Mouse (Mus musculus) kidney, embryonic 16.5 days (tissue): ENCODE measurements around the gene Ifna6. TPM values are rescaled to one million over a fixed set of nuclear protein-coding genes. Genes with fewer than 3 reads are reported as not detected.
"Not testable (repeated sequence)": the region's sequence is repeated elsewhere in the genome, so short reads cannot be mapped to it uniquely, and the experiment has no call there.

Experiments used
- ATAC-seq: fragments of 200-750 bp; cut with Nextera tagmentation; 2 replicates; pipeline ENCODE4 v1.8.0; 2017; ENCODE audit warnings: moderate TSS enrichment; ENCODE audit not compliant: low FRiP score, low TSS enrichment
- H3K27ac ChIP-seq: fragments of 300-500 bp; sonication (generic); 2 replicates; pipeline ENCODE4 v1.5.1; 2014; ENCODE audit warnings: low read length
- H3K27me3 ChIP-seq: fragments of 300-500 bp; sonication (generic); 2 replicates; pipeline ENCODE4 v1.6.1; 2014; ENCODE audit warnings: low read length, control low read depth, mixed read lengths; ENCODE audit not compliant: insufficient read depth
- H3K36me3 ChIP-seq: fragments of 300-500 bp; sonication (generic); 2 replicates; pipeline ENCODE4 v1.6.1; 2014; ENCODE audit warnings: low read length, control low read depth, mixed read lengths; ENCODE audit not compliant: insufficient read depth
- H3K4me1 ChIP-seq: fragments of 300-500 bp; sonication (generic); 2 replicates; pipeline ENCODE4 v1.6.1; 2014; ENCODE audit warnings: low read length, control low read depth, mixed read lengths; ENCODE audit not compliant: insufficient read depth
- H3K4me2 ChIP-seq: fragments of 300-500 bp; sonication (generic); replicated peaks from 2 replicates; pipeline ENCODE4 v1.6.1; 2014; ENCODE audit warnings: low read depth, low read length
- H3K4me3 ChIP-seq: fragments of 300-500 bp; sonication (generic); 2 replicates; pipeline ENCODE4 v1.5.1; 2014; ENCODE audit warnings: mild to moderate bottlenecking, low read length
- H3K9ac ChIP-seq: fragments of 300-500 bp; sonication (generic); replicated peaks from 2 replicates; pipeline ENCODE4 v1.6.1; 2014; ENCODE audit warnings: low read length
- H3K9me3 ChIP-seq: fragments of 300-500 bp; sonication (generic); 2 replicates; pipeline ENCODE4 v1.6.1; 2016; ENCODE audit warnings: low read length, control low read depth
- WGBS: fragments of 180-500 bp; shearing (Covaris S2); extraction: QIAGEN DNeasy Blood & Tissue Kit; methylation state at CpG from one replicate; pipeline ENCODE4 v1.1.7; 2014; 5-methylcytosine and 5-hydroxymethylcytosine counted together
- polyA plus RNA-seq: library from polyadenylated mRNA; unstranded; fragments of >200 nt; fragmentation: Nextera tagmentation; extraction: Ambion mirVana; gene quantifications from 2 replicates; pipeline ENCODE4 v1.2.1, GENCODE M21; 2015

Ifna6 gene
- not detected in 2 replicates for polyA plus RNA-seq

DNA sequence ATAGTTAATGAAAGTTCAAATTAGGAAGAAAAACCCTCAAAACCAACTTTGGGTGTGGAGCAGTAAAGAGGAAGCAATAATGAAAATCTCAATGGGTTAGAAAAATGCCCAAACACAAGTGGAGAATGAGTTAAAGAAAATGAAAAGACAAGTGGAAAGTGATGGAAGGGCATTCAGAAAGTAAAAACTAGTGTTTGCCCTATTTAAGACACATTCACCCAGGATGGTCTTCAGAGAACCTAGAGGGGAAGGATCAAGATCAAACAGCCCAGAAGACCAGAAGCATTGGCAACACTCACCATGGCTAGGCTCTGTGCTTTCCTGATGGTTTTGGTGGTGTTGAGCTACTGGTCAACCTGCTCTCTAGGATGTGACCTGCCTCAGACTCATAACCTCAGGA is at the start of gene Ifna6:
TSS of gene Ifna6 (plus strand) at position 301 of the 400 bp plus-strand sequence.
- H3K36me3 ChIP-seq, H3K27me3 ChIP-seq, ATAC-seq, H3K27ac ChIP-seq, H3K9me3 ChIP-seq, H3K4me2 ChIP-seq, H3K4me3 ChIP-seq, H3K9ac ChIP-seq, H3K4me1 ChIP-seq: not testable (repeated sequence)

DNA sequence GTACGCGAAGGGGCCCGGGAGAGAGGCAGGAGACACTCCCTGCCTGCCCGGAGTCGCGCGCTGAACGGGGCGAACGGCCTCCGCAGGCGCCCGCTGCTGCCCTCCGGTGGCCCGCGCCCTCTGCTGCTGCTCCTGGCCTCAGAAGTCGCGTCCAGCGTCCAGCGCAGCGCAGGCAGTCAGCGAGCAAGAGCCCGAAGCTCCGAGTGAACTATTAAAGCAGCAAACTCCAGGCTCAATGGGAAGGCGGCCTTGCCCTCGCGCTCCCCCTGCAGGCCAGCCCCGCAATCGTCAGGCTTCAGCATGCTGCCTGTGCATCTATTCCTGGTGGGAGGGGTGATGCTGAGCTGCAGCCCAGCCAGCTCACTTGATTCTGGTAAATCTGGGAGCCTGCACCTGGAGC is 47.7 kb upstream of the Ifna6 start, which contains the start of gene Gm13272:
TSS of gene Gm13272 (plus strand) at position 301 of the 400 bp plus-strand sequence.
- ATAC-seq, H3K27me3 ChIP-seq, H3K4me1 ChIP-seq, H3K4me2 ChIP-seq, H3K4me3 ChIP-seq, H3K9ac ChIP-seq, H3K9me3 ChIP-seq, H3K36me3 ChIP-seq, H3K27ac ChIP-seq: not testable (repeated sequence)
- WGBS: no CpG with 5 or more reads among the region's 29 CpGs

DNA sequence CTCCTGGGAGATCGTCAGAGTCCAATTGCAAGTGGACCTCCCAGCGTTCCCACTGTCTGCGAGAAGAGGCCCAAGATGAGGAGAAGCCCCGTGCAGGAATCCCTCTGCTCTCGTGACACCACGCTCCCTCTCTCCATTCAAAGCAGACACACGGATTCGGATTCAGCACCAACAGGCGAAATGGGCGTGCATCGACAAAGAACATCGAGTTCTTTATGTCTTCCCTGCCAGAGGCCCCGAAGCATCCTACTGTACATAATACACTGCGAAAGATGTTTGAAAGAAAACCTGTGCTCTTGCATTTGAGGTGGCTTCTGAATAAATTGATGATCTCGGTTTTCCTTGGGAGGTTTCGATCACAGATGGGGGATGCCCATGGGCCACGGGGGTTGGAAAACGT is 46.9 kb upstream of the Ifna6 start:
- H3K4me1 ChIP-seq, ATAC-seq, H3K4me2 ChIP-seq, H3K27me3 ChIP-seq, H3K4me3 ChIP-seq, H3K27ac ChIP-seq, H3K9ac ChIP-seq, H3K9me3 ChIP-seq, H3K36me3 ChIP-seq: not testable (repeated sequence)
- WGBS: 52% methylated on average over 14 of the region's 18 CpGs

DNA sequence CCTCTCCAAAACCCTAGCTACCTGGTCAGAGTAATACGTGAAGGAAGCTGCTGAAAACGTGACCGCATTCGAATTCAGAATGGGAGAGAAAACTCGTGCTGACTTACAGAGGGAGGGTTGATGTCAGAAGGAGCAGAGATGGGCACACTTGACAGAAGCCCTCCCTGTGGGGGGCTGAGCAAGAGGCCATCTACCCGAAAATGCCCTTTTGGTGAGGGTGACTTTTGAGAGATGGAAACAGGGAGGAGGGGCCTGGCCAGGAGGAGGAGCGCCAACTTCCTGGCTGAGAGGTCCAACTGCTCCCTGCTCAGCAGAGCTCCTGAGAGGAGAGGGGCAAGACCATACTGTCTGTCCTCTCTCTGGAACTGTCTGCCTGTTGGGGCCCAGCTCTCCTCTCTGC is 45.4 kb upstream of the Ifna6 start, which contains the start of gene Ifnz:
TSS of gene Ifnz (plus strand) at position 301 of the 400 bp plus-strand sequence.
- H3K4me3 ChIP-seq: peak within 1 kb of the TSS; percentile 22; the same call in 1 of the 2 replicates
- 0 out of 2 replicates have a peak within 1 kb of the TSS, but pooled peaks have one; percentile 56 for H3K27ac ChIP-seq
- H3K4me2 ChIP-seq: peak within 1 kb of the TSS; percentile 42
- not testable (repeated sequence) for H3K9ac ChIP-seq, H3K9me3 ChIP-seq, H3K36me3 ChIP-seq, H3K4me1 ChIP-seq, H3K27me3 ChIP-seq, ATAC-seq
- WGBS: 16% methylated on average over 3 of the region's 7 CpGs

DNA sequence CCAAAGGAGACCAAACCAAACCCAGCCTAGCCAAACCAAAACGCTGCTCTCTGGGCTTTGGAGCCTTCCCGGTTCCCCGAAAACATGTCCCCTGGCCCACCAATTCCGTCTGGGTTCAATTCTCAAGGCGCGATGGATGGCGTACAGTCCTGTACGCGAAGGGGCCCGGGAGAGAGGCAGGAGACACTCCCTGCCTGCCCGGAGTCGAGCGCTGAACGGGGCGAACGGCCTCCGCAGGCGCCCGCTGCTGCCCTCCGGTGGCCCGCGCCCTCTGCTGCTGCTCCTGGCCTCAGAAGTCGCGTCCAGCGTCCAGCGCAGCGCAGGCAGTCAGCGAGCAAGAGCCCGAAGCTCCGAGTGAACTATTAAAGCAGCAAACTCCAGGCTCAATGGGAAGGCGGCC is 44.9 kb upstream of the Ifna6 start:
- H3K36me3 ChIP-seq, H3K9ac ChIP-seq, ATAC-seq, H3K4me1 ChIP-seq, H3K27me3 ChIP-seq, H3K9me3 ChIP-seq: not testable (repeated sequence)
- WGBS: 0% methylated on average over 1 of the region's 31 CpGs
- H3K4me2 ChIP-seq: peak overlapping the region; percentile 42
- peak overlapping the region; percentile 22; the same call in 1 of the 2 replicates for H3K4me3 ChIP-seq
- H3K27ac ChIP-seq: 0 out of 2 replicates have a peak overlapping the region, but pooled peaks have one; percentile 56

DNA sequence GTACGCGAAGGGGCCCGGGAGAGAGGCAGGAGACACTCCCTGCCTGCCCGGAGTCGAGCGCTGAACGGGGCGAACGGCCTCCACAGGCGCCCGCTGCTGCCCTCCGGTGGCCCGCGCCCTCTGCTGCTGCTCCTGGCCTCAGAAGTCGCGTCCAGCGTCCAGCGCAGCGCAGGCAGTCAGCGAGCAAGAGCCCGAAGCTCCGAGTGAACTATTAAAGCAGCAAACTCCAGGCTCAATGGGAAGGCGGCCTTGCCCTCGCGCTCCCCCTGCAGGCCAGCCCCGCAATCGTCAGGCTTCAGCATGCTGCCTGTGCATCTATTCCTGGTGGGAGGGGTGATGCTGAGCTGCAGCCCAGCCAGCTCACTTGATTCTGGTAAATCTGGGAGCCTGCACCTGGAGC is 41.8 kb upstream of the Ifna6 start, which contains the start of gene Gm13276:
TSS of gene Gm13276 (plus strand) at position 301 of the 400 bp plus-strand sequence.
- H3K9me3 ChIP-seq, H3K4me1 ChIP-seq, H3K27me3 ChIP-seq, H3K36me3 ChIP-seq, H3K4me2 ChIP-seq, H3K4me3 ChIP-seq, H3K27ac ChIP-seq, H3K9ac ChIP-seq, ATAC-seq: not testable (repeated sequence)
- WGBS: no CpG with 5 or more reads among the region's 27 CpGs

DNA sequence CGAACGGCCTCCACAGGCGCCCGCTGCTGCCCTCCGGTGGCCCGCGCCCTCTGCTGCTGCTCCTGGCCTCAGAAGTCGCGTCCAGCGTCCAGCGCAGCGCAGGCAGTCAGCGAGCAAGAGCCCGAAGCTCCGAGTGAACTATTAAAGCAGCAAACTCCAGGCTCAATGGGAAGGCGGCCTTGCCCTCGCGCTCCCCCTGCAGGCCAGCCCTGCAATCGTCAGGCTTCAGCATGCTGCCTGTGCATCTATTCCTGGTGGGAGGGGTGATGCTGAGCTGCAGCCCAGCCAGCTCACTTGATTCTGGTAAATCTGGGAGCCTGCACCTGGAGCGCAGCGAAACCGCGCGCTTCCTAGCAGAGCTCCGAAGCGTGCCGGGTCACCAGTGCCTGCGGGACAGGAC is 38.8 kb upstream of the Ifna6 start, which contains the start of gene Gm13277:
TSS of gene Gm13277 (plus strand) at position 231 of the 400 bp plus-strand sequence.
- not testable (repeated sequence) for H3K4me3 ChIP-seq, ATAC-seq, H3K36me3 ChIP-seq, H3K27me3 ChIP-seq, H3K9me3 ChIP-seq, H3K9ac ChIP-seq, H3K4me1 ChIP-seq, H3K4me2 ChIP-seq, H3K27ac ChIP-seq
- 0% methylated on average over 2 of the region's 28 CpGs for WGBS

DNA sequence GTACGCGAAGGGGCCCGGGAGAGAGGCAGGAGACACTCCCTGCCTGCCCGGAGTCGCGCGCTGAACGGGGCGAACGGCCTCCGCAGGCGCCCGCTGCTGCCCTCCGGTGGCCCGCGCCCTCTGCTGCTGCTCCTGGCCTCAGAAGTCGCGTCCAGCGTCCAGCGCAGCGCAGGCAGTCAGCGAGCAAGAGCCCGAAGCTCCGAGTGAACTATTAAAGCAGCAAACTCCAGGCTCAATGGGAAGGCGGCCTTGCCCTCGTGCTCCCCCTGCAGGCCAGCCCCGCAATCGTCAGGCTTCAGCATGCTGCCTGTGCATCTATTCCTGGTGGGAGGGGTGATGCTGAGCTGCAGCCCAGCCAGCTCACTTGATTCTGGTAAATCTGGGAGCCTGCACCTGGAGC is 36.0 kb upstream of the Ifna6 start, which contains the start of gene Gm13278:
TSS of gene Gm13278 (plus strand) at position 301 of the 400 bp plus-strand sequence.
- not testable (repeated sequence) for ATAC-seq, H3K36me3 ChIP-seq, H3K27ac ChIP-seq, H3K9ac ChIP-seq, H3K4me1 ChIP-seq, H3K4me2 ChIP-seq, H3K4me3 ChIP-seq, H3K27me3 ChIP-seq, H3K9me3 ChIP-seq
- WGBS: no CpG with 5 or more reads among the region's 28 CpGs

DNA sequence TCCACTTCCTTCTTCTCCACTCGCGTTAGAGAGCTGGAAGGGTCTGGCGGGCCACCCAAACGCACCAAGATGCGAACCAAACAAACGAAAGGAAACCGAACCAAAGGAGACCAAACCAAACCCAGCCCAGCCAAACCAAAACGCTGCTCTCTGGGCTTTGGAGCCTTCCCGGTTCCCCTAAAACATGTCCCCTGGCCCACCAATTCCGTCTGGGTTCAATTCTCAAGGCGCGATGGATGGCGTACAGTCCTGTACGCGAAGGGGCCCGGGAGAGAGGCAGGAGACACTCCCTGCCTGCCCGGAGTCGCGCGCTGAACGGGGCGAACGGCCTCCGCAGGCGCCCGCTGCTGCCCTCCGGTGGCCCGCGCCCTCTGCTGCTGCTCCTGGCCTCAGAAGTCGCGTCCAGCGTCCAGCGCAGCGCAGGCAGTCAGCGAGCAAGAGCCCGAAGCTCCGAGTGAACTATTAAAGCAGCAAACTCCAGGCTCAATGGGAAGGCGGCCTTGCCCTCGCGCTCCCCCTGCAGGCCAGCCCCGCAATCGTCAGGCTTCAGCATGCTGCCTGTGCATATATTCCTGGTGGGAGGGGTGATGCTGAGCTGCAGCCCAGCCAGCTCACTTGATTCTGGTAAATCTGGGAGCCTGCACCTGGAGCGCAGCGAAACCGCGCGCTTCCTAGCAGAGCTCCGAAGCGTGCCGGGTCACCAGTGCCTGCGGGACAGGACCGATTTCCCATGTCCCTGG is 33.1 kb upstream of the Ifna6 start, which contains the start of gene Gm13275:
TSS of gene Gm13275 (plus strand) at position 552 of the 740 bp plus-strand sequence.
- H3K9ac ChIP-seq, H3K36me3 ChIP-seq, H3K27me3 ChIP-seq, H3K4me1 ChIP-seq, H3K27ac ChIP-seq, H3K4me3 ChIP-seq, ATAC-seq, H3K4me2 ChIP-seq, H3K9me3 ChIP-seq: not testable (repeated sequence)
- 0% methylated on average over 10 of the region's 52 CpGs for whole genome bisulfite sequencing

DNA sequence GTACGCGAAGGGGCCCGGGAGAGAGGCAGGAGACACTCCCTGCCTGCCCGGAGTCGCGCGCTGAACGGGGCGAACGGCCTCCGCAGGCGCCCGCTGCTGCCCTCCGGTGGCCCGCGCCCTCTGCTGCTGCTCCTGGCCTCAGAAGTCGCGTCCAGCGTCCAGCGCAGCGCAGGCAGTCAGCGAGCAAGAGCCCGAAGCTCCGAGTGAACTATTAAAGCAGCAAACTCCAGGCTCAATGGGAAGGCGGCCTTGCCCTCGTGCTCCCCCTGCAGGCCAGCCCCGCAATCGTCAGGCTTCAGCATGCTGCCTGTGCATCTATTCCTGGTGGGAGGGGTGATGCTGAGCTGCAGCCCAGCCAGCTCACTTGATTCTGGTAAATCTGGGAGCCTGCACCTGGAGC is 30.1 kb upstream of the Ifna6 start, which contains the start of gene Gm13279:
TSS of gene Gm13279 (plus strand) at position 301 of the 400 bp plus-strand sequence.
- ATAC-seq, H3K4me2 ChIP-seq, H3K9ac ChIP-seq, H3K36me3 ChIP-seq, H3K9me3 ChIP-seq, H3K4me3 ChIP-seq, H3K27ac ChIP-seq, H3K4me1 ChIP-seq, H3K27me3 ChIP-seq: not testable (repeated sequence)
- WGBS: no CpG with 5 or more reads among the region's 28 CpGs
